Mouse (Mus musculus) forebrain, embryonic 12.5 days (tissue): ENCODE measurements around the gene Ergic3. TPM values are rescaled to one million over a fixed set of nuclear protein-coding genes. Genes with fewer than 3 reads are reported as not detected.

Experiments
- polyA plus RNA-seq: library from polyadenylated mRNA; unstranded; fragments of >200 nt; fragmentation: Nextera tagmentation; extraction: Ambion mirVana; gene quantifications from 2 replicates; pipeline ENCODE4 v1.2.1, GENCODE M21; 2016

Gene Ergic3
- polyA plus RNA-seq, 1 experiment from 2014 or later: 199 TPM

Other genes with a start within 250 kb of the Ergic3 start
- 3.4 and 4.4 TPM in 2 replicates for gene Mmp24, start 232.7 kb upstream of the Ergic3 start, polyA plus RNA-seq
- 12.0 and 13.4 TPM in 2 replicates for gene BC029722, start 188.6 kb upstream of the Ergic3 start, polyA plus RNA-seq
- 159 and 160 TPM in 2 replicates for gene Eif6, start 181.1 kb upstream of the Ergic3 start, polyA plus RNA-seq
- 0.50 and 0.68 TPM in 2 replicates for gene Fam83c, start 173.2 kb upstream of the Ergic3 start, polyA plus RNA-seq
- gene Uqcc1, start 77.7 kb upstream of the Ergic3 start, polyA plus RNA-seq: 67.3 and 72.9 TPM in 2 replicates
- gene Gm15557, start 67.3 kb upstream of the Ergic3 start, polyA plus RNA-seq: not detected in 2 replicates
- gene Gdf5, start 62.7 kb upstream of the Ergic3 start, polyA plus RNA-seq: 2.1 and 2.9 TPM in 2 replicates
- gene Cep250, start 51.6 kb upstream of the Ergic3 start, polyA plus RNA-seq: 28.9 and 30.5 TPM in 2 replicates
- 1.3 TPM in 2 replicates for gene 6430550D23Rik, start 68 bp upstream of the Ergic3 start, polyA plus RNA-seq
- gene Fer1l4, start 44.9 kb downstream of the Ergic3 start, polyA plus RNA-seq: not detected in 2 replicates
- 5.3 and 7.7 TPM in 2 replicates for gene Spag4, start 57.1 kb downstream of the Ergic3 start, polyA plus RNA-seq
- gene Cpne1, start 103.9 kb downstream of the Ergic3 start, polyA plus RNA-seq: 56.4 and 56.6 TPM in 2 replicates
- gene Rbm12, start 103.9 kb downstream of the Ergic3 start, polyA plus RNA-seq: 53.0 and 58.0 TPM in 2 replicates
- gene Gm28036, start 119.0 kb downstream of the Ergic3 start, polyA plus RNA-seq: 20.4 and 31.9 TPM in 2 replicates
- gene Romo1, start 136.0 kb downstream of the Ergic3 start, polyA plus RNA-seq: 388 and 397 TPM in 2 replicates
- gene Nfs1, start 136.1 kb downstream of the Ergic3 start, polyA plus RNA-seq: 30.8 and 31.5 TPM in 2 replicates
- gene Rbm39, start 172.2 kb downstream of the Ergic3 start, polyA plus RNA-seq: 708 and 716 TPM in 2 replicates
- 105 and 111 TPM in 2 replicates for gene Phf20, start 188.4 kb downstream of the Ergic3 start, polyA plus RNA-seq